ENCODE assay signal across 14 mouse cellular contexts in genomic region chr14:115616846-115617245, GRCm38 (mm10).
A peak's percentile ranks its signal among the peaks of the same experiment; 100 is the strongest.
DNase-seq lines count a peak whose midpoint lies in the region; ATAC-seq and TF ChIP-seq lines count a peak whose summit lies in the region.
"Had no signal": no experiment of that assay in that cellular context is flagged by ENCODE, and none has a peak within 500 bp of the region (broad histone marks: within the 10 kb centered on the region; RNA-seq: fewer than 3 reads in every experiment).

No protein-coding gene starts in this region.

- no peak overlapping the region for H3K4me2 ChIP-seq in forebrain, postnatal 0 days (ENCODE audit: low read depth)
- no peak overlapping the region for H3K4me2 ChIP-seq in midbrain, embryonic 12.5 days (replicated peaks)
- no peak overlapping the region for H3K4me2 ChIP-seq in intestine, embryonic 16.5 days (ENCODE audit: low read depth, low read length)
- H3K4me2 ChIP-seq: embryonic facial prominence, embryonic 15.5 days; liver, embryonic 11.5 days had no signal

- intact Hi-C loops in left cerebral cortex, postnatal 4 days (cut with DNase I) = no loop called here

- no peak overlapping the region for H3K4me3 ChIP-seq in forebrain, postnatal 0 days (ENCODE audit: low read depth, low read length)
- no peak overlapping the region for H3K4me3 ChIP-seq in midbrain, embryonic 12.5 days
- no peak overlapping the region for H3K4me3 ChIP-seq in intestine, embryonic 16.5 days (ENCODE audit: low read length)
- H3K4me3 ChIP-seq: embryonic facial prominence, embryonic 15.5 days; heart, embryonic 10.5 days had no signal

- no peaks in the 10 kb centered on the region for H3K27me3 ChIP-seq in forebrain, postnatal 0 days (ENCODE audit: insufficient read depth, low read length)
- H3K27me3 ChIP-seq in midbrain, embryonic 12.5 days = no peaks in the 10 kb centered on the region
- H3K27me3 ChIP-seq in intestine, embryonic 16.5 days (replicated peaks; ENCODE audit: control insufficient read depth, insufficient read depth, low read length) = no peaks in the 10 kb centered on the region
- H3K27me3 ChIP-seq: embryonic facial prominence, embryonic 15.5 days had no signal

- H3K4me1 ChIP-seq in forebrain, postnatal 0 days (ENCODE audit: insufficient read depth) = no peaks in the 10 kb centered on the region
- no peaks in the 10 kb centered on the region for H3K4me1 ChIP-seq in midbrain, embryonic 12.5 days
- H3K4me1 ChIP-seq in intestine, embryonic 16.5 days (ENCODE audit: control insufficient read depth, insufficient read depth, low read length) = no peaks in the 10 kb centered on the region
- H3K4me1 ChIP-seq: embryonic facial prominence, embryonic 15.5 days; heart, embryonic 10.5 days had no signal

- peak; percentile 74 for DNase-seq in left cerebral cortex, postnatal 4 days
- no peak for DNase-seq in left cerebral cortex, adult 9 months (ENCODE audit: low spot score in 2 of 2)
- peak; percentile 17 for DNase-seq in forebrain, postnatal 0 days
- no peak for DNase-seq in gastrocnemius, postnatal 4 days (ENCODE audit: low spot score in 2 of 2)
- DNase-seq in T-cell, adult 2 months (ENCODE audit: low spot score) = no peak
- DNase-seq: adrenal gland, postnatal 14 days; heart, postnatal 4 days; lung, postnatal 36 days had no signal

- ATAC-seq in forebrain, postnatal 0 days = peak; percentile 69
- ATAC-seq in midbrain, embryonic 12.5 days (ENCODE audit: low FRiP score, low read depth) = peak; percentile 94
- ATAC-seq in intestine, embryonic 16.5 days = no peak

- 19% methylated on average over 7 of the region's 7 CpGs for WGBS in forebrain, postnatal 0 days
- 23% methylated on average over 7 of the region's 7 CpGs for WGBS in midbrain, embryonic 12.5 days
- WGBS in intestine, embryonic 16.5 days = 58% methylated on average over 7 of the region's 7 CpGs

- H3K27ac ChIP-seq in forebrain, postnatal 0 days (ENCODE audit: low read depth, low read length) = no peak overlapping the region
- H3K27ac ChIP-seq in midbrain, embryonic 12.5 days (replicated peaks) = no peak overlapping the region
- H3K27ac ChIP-seq in intestine, embryonic 16.5 days (ENCODE audit: low read length) = no peak overlapping the region
- H3K27ac ChIP-seq: embryonic facial prominence, embryonic 15.5 days; heart, embryonic 10.5 days; stomach, postnatal 0 days had no signal

- no peaks in the 10 kb centered on the region for H3K9me3 ChIP-seq in forebrain, postnatal 0 days (ENCODE audit: low read length)
- H3K9me3 ChIP-seq in midbrain, embryonic 12.5 days = no peaks in the 10 kb centered on the region
- H3K9me3 ChIP-seq in intestine, embryonic 16.5 days (ENCODE audit: control insufficient read depth, low read length) = no peaks in the 10 kb centered on the region
- H3K9me3 ChIP-seq: embryonic facial prominence, embryonic 15.5 days; heart, embryonic 10.5 days had no signal

- no peak overlapping the region for H3K9ac ChIP-seq in forebrain, postnatal 0 days
- H3K9ac ChIP-seq in midbrain, embryonic 12.5 days (replicated peaks) = no peak overlapping the region
- H3K9ac ChIP-seq in intestine, embryonic 16.5 days (ENCODE audit: low read depth, low read length) = no peak overlapping the region
- H3K9ac ChIP-seq: embryonic facial prominence, embryonic 15.5 days had no signal

- no peaks in the 10 kb centered on the region for H3K36me3 ChIP-seq in forebrain, postnatal 0 days (ENCODE audit: insufficient read depth)
- H3K36me3 ChIP-seq in midbrain, embryonic 12.5 days = no peaks in the 10 kb centered on the region
- no peaks in the 10 kb centered on the region for H3K36me3 ChIP-seq in intestine, embryonic 16.5 days (ENCODE audit: control insufficient read depth, insufficient read depth, low read length)
- H3K36me3 ChIP-seq: embryonic facial prominence, embryonic 15.5 days; heart, embryonic 10.5 days had no signal

- TF ChIP-seq CTCF in forebrain, postnatal 0 days (IDR thresholded peaks at IDR 0.05; ENCODE audit: low read depth) = no peak

Comparison
In these comparisons a context has a peak if more than half of its experiments do, and no peak if none do; other contexts are left out.
1. DNase-seq: peak in left cerebral cortex, postnatal 4 days (single experiment) and forebrain, postnatal 0 days (single experiment); none in left cerebral cortex, adult 9 months (0 of 2), gastrocnemius, postnatal 4 days (0 of 2) and T-cell, adult 2 months (single experiment).